Mouse (Mus musculus) neural tube, embryonic 15.5 days (tissue): ENCODE data around the gene Esp16. TPM values are rescaled to one million over a fixed set of nuclear protein-coding genes. Genes with fewer than 3 reads are reported as not detected.
"Not testable (repeated sequence)": the region's sequence is repeated elsewhere in the genome, so short reads cannot be mapped to it uniquely, and the experiment has no call there.

Experiments
- ATAC-seq: fragments of 200-750 bp; cut with Nextera tagmentation; 2 replicates; pipeline ENCODE4 v1.8.0; 2017; ENCODE audit warnings: mild to moderate bottlenecking, moderate TSS enrichment, moderate library complexity; ENCODE audit not compliant: low FRiP score
- H3K27ac ChIP-seq: fragments of 300-500 bp; sonication (generic); replicated peaks from 2 replicates; pipeline ENCODE4 v1.5.1; 2015; ENCODE audit warnings: mild to moderate bottlenecking, inconsistent platforms
- H3K27me3 ChIP-seq: fragments of 300-500 bp; sonication (generic); replicated peaks from 2 replicates; pipeline ENCODE4 v1.6.1; 2015; ENCODE audit warnings: inconsistent platforms
- H3K36me3 ChIP-seq: fragments of 300-500 bp; sonication (generic); 2 replicates; pipeline ENCODE4 v1.6.1; 2015; ENCODE audit warnings: inconsistent platforms
- H3K4me1 ChIP-seq: fragments of 300-500 bp; sonication (generic); 2 replicates; pipeline ENCODE4 v1.6.1; 2015; ENCODE audit warnings: inconsistent platforms
- H3K4me2 ChIP-seq: fragments of 300-500 bp; sonication (generic); 2 replicates; pipeline ENCODE4 v1.6.1; 2015; ENCODE audit warnings: inconsistent platforms, mild to moderate bottlenecking, moderate library complexity
- H3K4me3 ChIP-seq: fragments of 300-500 bp; sonication (generic); replicated peaks from 2 replicates; pipeline ENCODE4 v1.5.1; 2015; ENCODE audit warnings: mild to moderate bottlenecking, inconsistent platforms
- H3K9ac ChIP-seq: fragments of 300-500 bp; sonication (generic); replicated peaks from 2 replicates; pipeline ENCODE4 v1.6.1; 2015; ENCODE audit warnings: mild to moderate bottlenecking, inconsistent platforms
- H3K9me3 ChIP-seq: fragments of 300-500 bp; sonication (generic); replicated peaks from 2 replicates; pipeline ENCODE4 v1.6.1; 2016; ENCODE audit warnings: inconsistent platforms
- WGBS: fragments of 180-500 bp; shearing (Covaris S2); methylation state at CpG from one replicate; pipeline ENCODE4 v1.1.7; 2015; ENCODE audit warnings: mixed read lengths; 5-methylcytosine and 5-hydroxymethylcytosine counted together
- polyA plus RNA-seq: library from polyadenylated mRNA; unstranded; fragments of >200 nt; fragmentation: Nextera tagmentation; extraction: Ambion mirVana; gene quantifications from 2 replicates; pipeline ENCODE4 v1.2.1, GENCODE M21; 2015

Esp16 gene
- polyA plus RNA-seq: not detected in 2 replicates

GRCm38 (mm10) chr17:39535842-39536241 lies at the start of gene Esp16:
Gene Esp16, plus strand, starts transcription at chr17:39536142.
- H3K4me1 ChIP-seq, H3K27me3 ChIP-seq, H3K9me3 ChIP-seq, ATAC-seq, H3K36me3 ChIP-seq, H3K27ac ChIP-seq, H3K9ac ChIP-seq, H3K4me3 ChIP-seq, H3K4me2 ChIP-seq: not testable (repeated sequence)
- 77% methylated on average over 6 of the region's 6 CpGs for WGBS

- H3K27ac ChIP-seq, H3K27me3 ChIP-seq, ATAC-seq, H3K4me1 ChIP-seq, H3K9ac ChIP-seq, H3K4me2 ChIP-seq, H3K9me3 ChIP-seq, H3K4me3 ChIP-seq, H3K36me3 ChIP-seq: not testable (repeated sequence)
Measured at GRCm38 (mm10) chr17:39498043-39498442, 37.9 kb upstream of the Esp16 start.

Other genes starting within 250 kb of the Esp16 start
- not detected in 2 replicates for gene Esp18, start 129.8 kb upstream of the Esp16 start, polyA plus RNA-seq
- not detected in 2 replicates for gene Esp15, start 104.8 kb downstream of the Esp16 start, polyA plus RNA-seq